Mouse (Mus musculus) neural tube, embryonic 13.5 days (tissue): Measurements from ENCODE around the gene Fam19a1. TPM values are rescaled to one million over a fixed set of nuclear protein-coding genes. Genes with fewer than 3 reads are reported as not detected.

Experiments
- ATAC-seq: fragments of 200-750 bp; cut with Nextera tagmentation; 2 replicates; pipeline ENCODE4 v1.8.0; 2017; ENCODE audit warnings: low read depth, mild to moderate bottlenecking, moderate TSS enrichment, moderate library complexity
- H3K27ac ChIP-seq: fragments of 300-500 bp; sonication (generic); replicated peaks from 2 replicates; pipeline ENCODE4 v1.5.1; 2015; ENCODE audit warnings: moderate library complexity, mild to moderate bottlenecking, inconsistent platforms
- H3K27me3 ChIP-seq: fragments of 300-500 bp; sonication (generic); 2 replicates; pipeline ENCODE4 v1.6.1; 2015; ENCODE audit warnings: mild to moderate bottlenecking, inconsistent platforms
- H3K36me3 ChIP-seq: fragments of 300-500 bp; sonication (generic); 2 replicates; pipeline ENCODE4 v1.6.1; 2015; ENCODE audit warnings: mild to moderate bottlenecking, inconsistent platforms
- H3K4me1 ChIP-seq: fragments of 300-500 bp; sonication (generic); replicated peaks from 2 replicates; pipeline ENCODE4 v1.6.1; 2015; ENCODE audit warnings: inconsistent platforms
- H3K4me2 ChIP-seq: fragments of 300-500 bp; sonication (generic); 2 replicates; pipeline ENCODE4 v1.6.1; 2015; ENCODE audit warnings: inconsistent platforms, mild to moderate bottlenecking, moderate library complexity
- H3K4me3 ChIP-seq: fragments of 300-500 bp; sonication (generic); 2 replicates; pipeline ENCODE4 v1.5.1; 2015; ENCODE audit warnings: mild to moderate bottlenecking, inconsistent platforms
- H3K9ac ChIP-seq: fragments of 300-500 bp; sonication (generic); 2 replicates; pipeline ENCODE4 v1.6.1; 2015; ENCODE audit warnings: moderate library complexity, mild to moderate bottlenecking, inconsistent platforms
- H3K9me3 ChIP-seq: fragments of 300-500 bp; sonication (generic); 2 replicates; pipeline ENCODE4 v1.6.1; 2016; ENCODE audit warnings: inconsistent platforms
- WGBS: fragments of 180-500 bp; shearing (Covaris S2); methylation state at CpG from one replicate; pipeline ENCODE4 v1.1.7; 2015; 5-methylcytosine and 5-hydroxymethylcytosine counted together
- polyA plus RNA-seq: library from polyadenylated mRNA; unstranded; fragments of >200 nt; fragmentation: Nextera tagmentation; extraction: Ambion mirVana; gene quantifications from 2 replicates; pipeline ENCODE4 v1.2.1, GENCODE M21; 2015

The Fam19a1 gene
- polyA plus RNA-seq, 1 experiment from 2014 or later = 21.2 TPM

DNA sequence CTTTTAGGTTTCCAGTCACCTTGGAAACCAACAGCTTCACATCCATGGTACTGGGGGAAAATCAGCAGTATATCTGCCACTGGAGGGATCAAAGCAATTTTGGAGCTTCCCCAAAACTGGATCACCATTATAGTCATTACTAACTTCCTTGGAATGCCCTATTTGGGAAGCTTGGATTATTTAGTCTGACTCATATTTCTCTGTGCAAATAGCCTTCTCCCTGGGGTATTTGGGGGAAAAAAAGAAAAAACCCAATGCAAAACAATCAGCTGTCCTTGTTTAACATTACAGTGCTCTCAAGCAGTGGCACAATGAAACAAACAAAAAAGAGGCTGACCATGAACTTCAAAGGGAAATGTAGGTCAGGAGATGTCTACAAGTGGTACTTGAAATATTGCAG, 155.8 kb downstream of the Fam19a1 start:
- H3K4me2 ChIP-seq = no peak overlapping the region
- H3K4me3 ChIP-seq = no peak overlapping the region
- no peaks in the 10 kb centered on the region for H3K36me3 ChIP-seq
- H3K9me3 ChIP-seq = no peaks in the 10 kb centered on the region
- no peak overlapping the region for H3K27ac ChIP-seq
- H3K9ac ChIP-seq = no peak overlapping the region
- H3K4me1 ChIP-seq = no peaks in the 10 kb centered on the region
- no peak for ATAC-seq
- H3K27me3 ChIP-seq = no peaks in the 10 kb centered on the region

DNA sequence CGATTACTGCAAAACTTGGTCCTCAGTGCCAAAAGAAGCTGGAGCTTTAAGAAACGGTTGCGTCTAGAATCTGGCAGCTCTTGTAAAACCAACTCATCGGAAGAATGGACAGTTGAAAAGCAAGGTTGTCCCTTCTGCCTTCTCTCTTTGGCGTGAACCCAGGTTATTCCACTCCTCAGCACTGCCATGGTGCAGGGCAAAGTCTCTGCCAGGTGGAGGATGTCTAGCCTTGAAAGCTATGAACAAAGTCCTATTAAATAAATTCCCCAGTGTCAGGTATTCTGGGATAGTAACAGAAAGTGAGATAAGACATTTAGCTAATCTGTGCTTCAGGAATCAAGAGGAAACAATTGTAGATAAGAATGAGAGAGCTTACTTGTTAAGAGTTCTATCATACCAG, 157.5 kb downstream of the Fam19a1 start:
- 95% methylated on average over 5 of the region's 5 CpGs for WGBS
- no peak overlapping the region for H3K27ac ChIP-seq
- H3K27me3 ChIP-seq = no peaks in the 10 kb centered on the region
- no peaks in the 10 kb centered on the region for H3K4me1 ChIP-seq
- H3K4me2 ChIP-seq = no peak overlapping the region
- ATAC-seq = no peak
- no peaks in the 10 kb centered on the region for H3K36me3 ChIP-seq
- H3K4me3 ChIP-seq = no peak overlapping the region
- no peaks in the 10 kb centered on the region for H3K9me3 ChIP-seq
- H3K9ac ChIP-seq = no peak overlapping the region

DNA sequence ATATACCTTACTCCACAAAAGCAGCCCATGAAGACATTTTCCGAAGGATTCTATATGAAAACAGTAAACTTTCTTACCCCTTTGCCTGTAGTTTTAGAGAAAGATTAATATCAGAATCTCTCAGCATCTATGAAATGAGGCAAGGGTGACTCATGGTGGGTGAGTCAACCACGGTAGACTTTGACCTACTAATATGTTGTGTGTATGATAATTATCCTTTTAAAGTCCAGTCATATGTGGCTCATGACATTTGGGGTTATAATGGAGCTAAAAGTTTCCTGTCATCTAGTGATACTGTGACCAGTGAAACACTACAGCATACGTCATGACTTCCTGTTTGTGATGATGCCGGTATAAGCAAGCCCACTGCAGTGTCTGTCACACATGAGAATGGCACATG, 170.8 kb downstream of the Fam19a1 start:
- 91% methylated on average over 4 of the region's 4 CpGs for WGBS

DNA sequence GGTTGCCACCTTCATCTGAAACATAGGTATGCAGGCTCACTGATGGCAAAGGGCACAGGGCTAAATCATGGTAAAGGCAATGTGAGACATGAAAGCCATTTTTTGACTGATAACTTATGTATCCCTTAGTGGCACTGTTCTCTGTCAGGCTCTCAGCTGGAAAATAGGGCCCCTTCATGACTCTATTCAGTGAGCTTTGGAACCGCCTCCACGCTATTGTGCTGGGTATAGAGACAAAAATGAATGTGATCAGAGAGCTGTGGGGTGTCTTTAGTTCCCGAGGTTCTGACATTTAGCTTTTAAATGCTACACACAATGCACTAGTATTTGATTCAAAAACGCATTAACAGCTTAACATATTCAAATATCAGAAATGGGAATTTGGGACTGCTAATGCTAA, 171.6 kb downstream of the Fam19a1 start:
- Histone ChIP-seq H3K9me3 (0 out of 2 replicates have a peak, but pooled peaks cover 7% of the 10 kb centered on the region), H3K9ac (no peak overlapping the region), H3K4me1 (peaks cover 6% of the 10 kb centered on the region; the same call in 1 of the 2 replicates), H3K36me3 (no peaks in the 10 kb centered on the region), H3K27ac (no peak overlapping the region), H3K4me2 (no peak overlapping the region), H3K4me3 (no peak overlapping the region), H3K27me3 (no peaks in the 10 kb centered on the region)
- no peak for ATAC-seq
- 26% methylated on average over 4 of the region's 4 CpGs for WGBS

More for the DNA sequence above, 170.8 kb downstream of the Fam19a1 start:
- Histone ChIP-seq H3K27me3 (no peaks in the 10 kb centered on the region), H3K36me3 (no peaks in the 10 kb centered on the region), H3K9me3 (0 out of 2 replicates have a peak, but pooled peaks cover 7% of the 10 kb centered on the region), H3K27ac (no peak overlapping the region), H3K4me2 (no peak overlapping the region), H3K4me3 (no peak overlapping the region), H3K4me1 (peaks cover 6% of the 10 kb centered on the region; the same call in 1 of the 2 replicates), H3K9ac (no peak overlapping the region)
- ATAC-seq = no peak

DNA sequence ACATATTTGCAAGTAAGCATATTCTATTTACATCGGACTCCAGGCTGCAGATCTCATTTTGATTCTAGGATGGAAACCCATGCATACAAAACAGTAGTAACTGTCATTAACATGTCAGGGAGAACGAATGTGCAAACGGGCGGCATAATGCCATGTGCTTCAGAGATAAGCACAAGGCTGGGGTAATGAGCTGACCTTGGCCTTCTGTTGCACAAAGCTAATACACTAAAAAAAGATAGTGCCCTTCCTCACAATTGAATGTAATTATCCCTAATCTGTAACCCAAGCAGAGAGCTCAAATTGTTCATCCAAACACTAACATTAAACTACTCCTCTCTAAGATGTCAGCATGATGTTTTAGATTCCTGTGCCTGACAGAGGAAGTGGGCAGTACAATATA, 173.3 kb downstream of the Fam19a1 start:
- Histone ChIP-seq H3K9ac (no peak overlapping the region), H3K27ac (no peak overlapping the region; the same call in 1 of the 2 replicates)
- ATAC-seq = no peak

DNA sequence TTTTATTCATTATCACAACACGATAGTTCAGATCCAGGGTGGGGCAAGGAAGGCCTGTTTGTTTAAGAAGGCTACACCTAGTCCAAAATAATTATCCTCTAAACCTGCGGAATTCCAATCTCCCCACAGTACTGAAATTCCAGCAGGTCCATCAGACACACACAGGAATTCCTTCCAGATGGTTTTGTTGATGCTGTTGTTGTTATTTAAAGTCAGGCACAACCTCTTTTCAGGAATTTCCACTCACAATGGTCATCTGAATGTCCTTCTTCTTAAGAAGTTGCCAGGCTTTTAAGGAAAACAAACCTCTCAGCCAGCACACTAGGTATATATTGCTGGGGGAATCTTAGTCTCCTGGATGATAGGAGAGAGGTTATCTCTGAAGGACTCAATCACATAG, 174.4 kb downstream of the Fam19a1 start:
- ATAC-seq = no peak
- Histone ChIP-seq H3K9ac (no peak overlapping the region), H3K4me1 (peaks cover 6% of the 10 kb centered on the region; the same call in 1 of the 2 replicates), H3K4me3 (no peak overlapping the region), H3K27ac (no peak overlapping the region), H3K27me3 (no peaks in the 10 kb centered on the region), H3K4me2 (no peak overlapping the region), H3K9me3 (no peaks in the 10 kb centered on the region), H3K36me3 (no peaks in the 10 kb centered on the region)
- 89% methylated on average over 2 of the region's 2 CpGs for WGBS

More for the DNA sequence above, 173.3 kb downstream of the Fam19a1 start:
- 41% methylated on average over 4 of the region's 4 CpGs for WGBS
- H3K9me3 ChIP-seq = 0 out of 2 replicates have a peak, but pooled peaks cover 5% of the 10 kb centered on the region
- H3K4me3 ChIP-seq = no peak overlapping the region
- no peaks in the 10 kb centered on the region for H3K36me3 ChIP-seq
- H3K4me1 ChIP-seq = peaks cover 6% of the 10 kb centered on the region; the same call in 1 of the 2 replicates
- H3K4me2 ChIP-seq = no peak overlapping the region
- no peaks in the 10 kb centered on the region for H3K27me3 ChIP-seq

DNA sequence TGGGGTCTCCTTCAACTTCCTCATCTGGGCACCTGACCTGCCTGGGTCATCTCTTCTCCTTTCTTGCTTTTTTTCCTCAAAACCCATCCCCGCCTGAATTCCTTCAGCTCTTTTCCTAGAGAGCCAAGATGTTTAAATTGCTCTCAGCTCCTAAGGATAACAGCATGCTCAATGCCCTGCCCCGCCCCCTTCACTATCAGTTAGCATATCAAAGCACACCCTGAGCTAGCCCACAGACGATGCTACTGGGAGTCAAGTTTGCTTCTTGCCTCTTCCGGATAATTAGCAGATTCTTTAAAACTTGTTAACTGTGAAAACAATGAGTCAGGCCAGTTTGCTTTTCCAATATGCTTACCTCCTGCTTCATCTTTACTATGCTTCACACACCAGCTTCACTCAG, 176.7 kb downstream of the Fam19a1 start:
- Histone ChIP-seq H3K4me3 (no peak overlapping the region), H3K4me1 (peaks cover 2% of the 10 kb centered on the region; the same call in 1 of the 2 replicates), H3K27me3 (no peaks in the 10 kb centered on the region), H3K27ac (no peak overlapping the region), H3K9me3 (no peaks in the 10 kb centered on the region), H3K36me3 (no peaks in the 10 kb centered on the region), H3K4me2 (no peak overlapping the region), H3K9ac (no peak overlapping the region)
- 15% methylated on average over 4 of the region's 4 CpGs for WGBS
- ATAC-seq = no peak

DNA sequence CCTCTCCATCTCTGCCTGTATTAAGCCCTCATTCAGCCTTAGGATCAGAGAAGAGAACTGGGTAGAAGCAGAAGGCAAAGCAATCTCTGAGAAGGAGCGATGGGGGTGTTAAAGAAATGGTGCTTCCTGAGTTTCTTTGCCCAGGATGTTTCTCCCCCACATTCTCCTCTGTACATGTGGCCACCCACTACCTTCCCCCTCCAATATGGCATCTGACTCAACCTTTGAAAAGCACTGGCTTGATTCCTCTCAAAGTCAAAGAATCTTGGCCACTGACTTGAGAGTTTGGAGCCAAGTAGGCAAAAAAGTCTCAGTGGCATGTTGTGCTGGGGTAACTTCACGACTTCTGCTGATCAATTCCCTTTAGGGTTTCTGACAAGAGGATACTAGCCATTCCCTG, 234.5 kb downstream of the Fam19a1 start:
- Histone ChIP-seq H3K4me3 (no peak overlapping the region), H3K4me1 (no peaks in the 10 kb centered on the region), H3K36me3 (no peaks in the 10 kb centered on the region), H3K9ac (no peak overlapping the region), H3K9me3 (no peaks in the 10 kb centered on the region), H3K4me2 (no peak overlapping the region), H3K27ac (no peak overlapping the region), H3K27me3 (no peaks in the 10 kb centered on the region)
- ATAC-seq = no peak
- 83% methylated on average over 2 of the region's 2 CpGs for WGBS

DNA sequence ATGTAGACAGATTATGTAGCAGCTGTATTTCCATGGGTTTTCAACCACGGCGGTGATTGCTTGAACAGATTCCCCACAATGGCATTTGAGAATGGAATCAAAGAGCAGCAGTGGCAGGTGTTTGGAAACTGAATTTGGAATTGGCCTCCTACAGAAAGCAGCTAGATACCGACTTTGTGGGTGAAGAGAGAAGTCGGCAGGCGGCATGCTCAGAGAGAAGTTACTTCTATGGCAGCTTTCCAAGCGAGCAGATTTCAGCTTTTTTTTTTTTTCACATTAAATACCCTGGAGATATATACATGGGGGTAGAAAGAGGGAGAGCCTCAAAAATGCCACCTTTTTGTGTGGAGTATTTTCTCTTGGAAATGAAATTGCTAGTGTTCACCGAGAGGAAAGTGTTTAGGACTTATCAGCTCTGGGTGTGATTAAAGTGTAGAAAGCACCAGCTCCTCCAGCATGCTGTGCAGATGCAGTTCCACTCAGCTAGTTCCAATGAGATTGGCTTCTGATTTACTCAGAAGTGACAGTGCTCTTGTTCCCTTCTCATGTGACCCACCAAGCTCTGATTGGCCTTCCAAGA, 236.6 kb downstream of the Fam19a1 start:
- H3K27ac ChIP-seq = no peak overlapping the region
- H3K36me3 ChIP-seq = no peaks in the 10 kb centered on the region
- WGBS = 81% methylated on average over 7 of the region's 7 CpGs
- H3K4me3 ChIP-seq = no peak overlapping the region
- no peaks in the 10 kb centered on the region for H3K27me3 ChIP-seq
- no peak for ATAC-seq
- H3K9ac ChIP-seq = no peak overlapping the region
- H3K4me1 ChIP-seq = no peaks in the 10 kb centered on the region
- H3K4me2 ChIP-seq = no peak overlapping the region
- H3K9me3 ChIP-seq = no peaks in the 10 kb centered on the region

DNA sequence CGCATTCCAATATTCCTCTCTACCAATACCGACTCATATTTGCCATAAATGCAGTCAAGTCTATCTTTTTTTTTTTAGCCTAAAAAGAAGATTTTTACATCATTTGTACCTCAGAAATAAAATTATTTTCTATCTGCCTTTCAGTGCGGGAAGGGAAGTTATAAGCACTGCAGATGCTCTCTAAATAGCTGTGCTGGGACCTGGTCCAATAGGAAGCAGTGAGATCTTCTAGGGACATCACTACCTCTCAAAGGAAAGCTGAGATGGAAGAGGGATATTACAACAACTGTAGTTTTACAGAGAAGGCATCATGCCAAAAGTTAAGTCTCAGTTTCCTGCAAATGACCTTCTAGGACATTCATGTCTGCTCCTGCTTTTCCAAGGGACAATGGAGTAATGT, 256.6 kb downstream of the Fam19a1 start:
- ATAC-seq = no peak
- Histone ChIP-seq H3K9ac (no peak overlapping the region), H3K4me2 (no peak overlapping the region), H3K27ac (no peak overlapping the region), H3K27me3 (no peaks in the 10 kb centered on the region), H3K9me3 (no peaks in the 10 kb centered on the region), H3K4me1 (0 out of 2 replicates have a peak, but pooled peaks cover 6% of the 10 kb centered on the region), H3K4me3 (no peak overlapping the region), H3K36me3 (no peaks in the 10 kb centered on the region)
- WGBS = 93% methylated on average over 3 of the region's 3 CpGs

DNA sequence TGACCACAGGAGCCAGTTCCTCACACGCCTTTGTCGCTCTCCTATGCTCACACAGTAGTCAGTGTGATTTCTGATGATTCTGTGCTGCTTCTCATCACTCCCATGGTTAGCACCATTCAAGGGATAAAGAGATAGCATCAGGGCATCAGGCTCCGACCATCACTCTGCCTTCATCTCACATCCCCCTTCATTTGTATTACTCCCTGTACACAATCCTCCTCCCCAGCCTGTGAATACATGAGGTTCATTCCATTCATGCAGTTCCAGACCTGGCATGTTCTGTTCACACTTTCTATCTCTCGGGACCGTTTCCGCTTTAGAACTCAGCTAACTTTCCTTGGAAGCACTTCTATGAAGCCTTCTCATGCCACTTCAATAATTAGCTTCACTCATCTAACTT, 259.9 kb downstream of the Fam19a1 start:
- Histone ChIP-seq H3K27ac (no peak overlapping the region), H3K9ac (no peak overlapping the region), H3K9me3 (no peaks in the 10 kb centered on the region), H3K4me2 (no peak overlapping the region), H3K4me3 (no peak overlapping the region), H3K36me3 (no peaks in the 10 kb centered on the region), H3K27me3 (no peaks in the 10 kb centered on the region), H3K4me1 (no peaks in the 10 kb centered on the region)
- ATAC-seq = no peak
- 89% methylated on average over 6 of the region's 6 CpGs for WGBS

DNA sequence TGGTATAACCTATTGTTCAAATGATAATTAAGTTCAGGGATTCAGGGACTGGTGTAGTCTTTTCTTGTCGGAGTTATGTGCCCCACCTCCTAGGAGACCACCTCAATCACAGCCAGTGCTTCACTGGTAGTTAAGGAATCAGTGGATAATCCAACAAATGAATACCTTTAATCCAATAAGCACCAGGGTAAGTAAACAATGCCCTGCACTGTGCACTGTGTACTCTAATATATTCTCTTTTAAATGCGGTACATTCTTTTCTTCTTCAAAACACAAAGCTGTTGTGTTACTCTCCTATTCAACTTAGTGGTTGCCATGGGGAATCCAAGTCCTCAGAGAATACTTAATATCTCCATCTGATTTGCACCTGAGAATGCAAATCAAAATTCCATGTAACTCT, 260.3 kb downstream of the Fam19a1 start:
- Histone ChIP-seq H3K4me1 (no peaks in the 10 kb centered on the region), H3K27me3 (no peaks in the 10 kb centered on the region), H3K9me3 (no peaks in the 10 kb centered on the region), H3K4me3 (no peak overlapping the region), H3K36me3 (no peaks in the 10 kb centered on the region), H3K27ac (no peak overlapping the region), H3K4me2 (no peak overlapping the region), H3K9ac (no peak overlapping the region)
- ATAC-seq = no peak
- 50% methylated on average over 2 of the region's 2 CpGs for WGBS

DNA sequence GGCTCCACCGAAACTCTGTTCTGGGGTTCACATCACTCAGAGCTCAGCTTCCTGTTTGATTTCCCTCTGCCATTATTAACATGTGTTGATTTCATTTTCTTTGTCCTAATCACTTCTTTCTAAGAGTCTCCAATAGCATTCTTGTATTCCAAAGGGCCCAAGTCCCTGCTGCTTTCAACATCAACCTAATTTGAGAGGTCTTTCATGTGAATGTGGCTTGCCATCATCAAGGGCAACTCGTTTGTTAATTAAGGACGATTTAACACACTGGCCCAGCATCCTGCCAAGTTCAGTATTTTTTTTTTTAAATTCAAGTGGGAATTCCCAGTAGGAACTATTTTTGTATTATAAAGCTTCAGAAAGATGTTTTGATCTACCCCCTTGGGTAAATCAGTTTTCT, 263.8 kb downstream of the Fam19a1 start:
- no peaks in the 10 kb centered on the region for H3K9me3 ChIP-seq
- 74% methylated on average over 3 of the region's 3 CpGs for WGBS
- H3K4me2 ChIP-seq = no peak overlapping the region
- no peak overlapping the region for H3K27ac ChIP-seq
- H3K9ac ChIP-seq = no peak overlapping the region
- H3K4me3 ChIP-seq = no peak overlapping the region
- no peaks in the 10 kb centered on the region for H3K36me3 ChIP-seq
- H3K27me3 ChIP-seq = no peaks in the 10 kb centered on the region
- H3K4me1 ChIP-seq = peaks cover 7% of the 10 kb centered on the region
- ATAC-seq = no peak
